Mouse (Mus musculus) CH12.LX (cell line): ENCODE results near the gene Itgb1bp1. TPM values are rescaled to one million over a fixed set of nuclear protein-coding genes. Genes with fewer than 3 reads are reported as not detected.

Source experiments
- DNase-seq: peaks from one replicate; pipeline ENCODE4 v3.0.0-alpha.2; 2013; ENCODE audit errors: extremely low read depth
- H3K27ac ChIP-seq: 2 replicates; pipeline ENCODE4 v1.5.1; 2012; ENCODE audit warnings: low read depth, mild to moderate bottlenecking, control low read depth, moderate library complexity; ENCODE audit not compliant: insufficient read depth
- H3K27me3 ChIP-seq: replicated peaks from 2 replicates; pipeline ENCODE3; 2012; ENCODE audit warnings: inconsistent platforms
- H3K36me3 ChIP-seq, 2 experiments: replicated peaks in 1 of 2; 2 replicates each; pipeline versions ENCODE3 to v1.6.1; 2012; ENCODE audit warnings: inconsistent platforms in 1 of 2, low read length in 1 of 2, mild to moderate bottlenecking in 1 of 2, mixed read lengths in 1 of 2, moderate library complexity in 1 of 2; ENCODE audit not compliant: control insufficient read depth in 1 of 2, insufficient read depth in 1 of 2
- H3K4me1 ChIP-seq, 2 experiments: 2 replicates each; pipeline ENCODE4 v1.6.1; 2012; ENCODE audit warnings: inconsistent platforms in 1 of 2, moderate library complexity in 1 of 2; ENCODE audit not compliant: insufficient read depth in 2 of 2, control insufficient read depth in 1 of 2
- H3K4me2 ChIP-seq: 2 replicates; pipeline ENCODE4 v1.6.1; 2012; ENCODE audit warnings: low read depth, mild to moderate bottlenecking, control low read depth; ENCODE audit not compliant: poor library complexity, insufficient read depth, severe bottlenecking
- H3K4me3 ChIP-seq, 3 experiments: fragments of 150-350 bp in 1 of 3; sonication (generic) in 1 of 3; replicated peaks in 1 of 3; 2 replicates each; pipeline versions ENCODE3 to v1.5.1; 2011 to 2012; ENCODE audit warnings: low read depth in 2 of 3, low read length in 2 of 3, mild to moderate bottlenecking in 2 of 3, moderate library complexity in 2 of 3, control low read depth in 1 of 3, improper control_type of control experiment in 1 of 3, inconsistent platforms in 1 of 3, mixed read lengths in 1 of 3; ENCODE audit not compliant: poor library complexity in 1 of 3
- H3K79me2 ChIP-seq: replicated peaks from 2 replicates; pipeline ENCODE4 v1.6.1; 2012; ENCODE audit warnings: mild to moderate bottlenecking, moderate library complexity; ENCODE audit not compliant: control insufficient read depth, poor library complexity, insufficient read depth, severe bottlenecking; ENCODE audit errors: extremely low read depth
- H3K9ac ChIP-seq: 2 replicates; pipeline ENCODE4 v1.6.1; 2012; ENCODE audit warnings: low read depth, mild to moderate bottlenecking, control low read depth, moderate library complexity; ENCODE audit not compliant: insufficient read depth
- H3K9me3 ChIP-seq: replicated peaks from 2 replicates; pipeline ENCODE3; 2012; ENCODE audit warnings: low read length, inconsistent platforms, mixed read lengths
- BHLHE40 ChIP-seq: IDR thresholded peaks from 2 replicates; pipeline ENCODE4 v1.6.1; 2011; ENCODE audit warnings: mild to moderate bottlenecking, low read depth, low read length, improper control_type of control experiment
- CHD1 ChIP-seq: IDR thresholded peaks from 2 replicates; pipeline ENCODE4 v1.6.1; 2012; ENCODE audit warnings: low read depth, low read length, improper control_type of control experiment, inconsistent platforms
- CTCF ChIP-seq, 2 experiments: IDR thresholded peaks in 1 of 2; conservative IDR thresholded peaks in 1 of 2; 2 replicates each; pipeline ENCODE4 v1.5.1; 2011 to 2012; ENCODE audit warnings: low read depth in 2 of 2, low read length in 2 of 2, improper control_type of control experiment in 1 of 2, inconsistent platforms in 1 of 2, mild to moderate bottlenecking in 1 of 2, moderate library complexity in 1 of 2
- E2F4 ChIP-seq: IDR thresholded peaks from 2 replicates; pipeline ENCODE4 v1.6.1; 2011; ENCODE audit warnings: low read depth, low read length, improper control_type of control experiment; ENCODE audit not compliant: insufficient replicate concordance
- ELF1 ChIP-seq: IDR thresholded peaks from 2 replicates; pipeline ENCODE4 v1.6.1; 2014; ENCODE audit warnings: low read depth, mild to moderate bottlenecking, inconsistent platforms, low read length, improper control_type of control experiment
- EP300 ChIP-seq: IDR thresholded peaks from 2 replicates; pipeline ENCODE4 v1.6.1; 2011; ENCODE audit warnings: low read length, improper control_type of control experiment
- ETS1 ChIP-seq: conservative IDR thresholded peaks from 2 replicates; pipeline ENCODE4 v1.6.1; 2012; ENCODE audit warnings: low read depth, mild to moderate bottlenecking, inconsistent platforms, low read length, improper control_type of control experiment, moderate library complexity
- IRF4 ChIP-seq: IDR thresholded peaks from 2 replicates; pipeline ENCODE4 v1.6.1; 2014; ENCODE audit warnings: low read depth, mild to moderate bottlenecking, inconsistent platforms, low read length, improper control_type of control experiment
- JUND ChIP-seq: conservative IDR thresholded peaks from 2 replicates; pipeline ENCODE4 v1.6.1; 2011; ENCODE audit warnings: low read depth, low read length, improper control_type of control experiment
- MAFK ChIP-seq: IDR thresholded peaks from 2 replicates; pipeline ENCODE4 v1.6.1; 2011; ENCODE audit warnings: low read length, improper control_type of control experiment; ENCODE audit not compliant: insufficient replicate concordance
- MAX ChIP-seq: IDR thresholded peaks from 2 replicates; pipeline ENCODE4 v1.6.1; 2011; ENCODE audit warnings: low read length, improper control_type of control experiment
- MAZ ChIP-seq: IDR thresholded peaks from 2 replicates; pipeline ENCODE4 v1.6.1; 2012; ENCODE audit warnings: low read depth, mild to moderate bottlenecking, inconsistent platforms, low read length, improper control_type of control experiment, moderate library complexity
- MXI1 ChIP-seq: IDR thresholded peaks from 2 replicates; pipeline ENCODE4 v1.6.1; 2011; ENCODE audit warnings: mild to moderate bottlenecking, low read depth, low read length, improper control_type of control experiment
- MYC ChIP-seq: IDR thresholded peaks from 2 replicates; pipeline ENCODE4 v1.6.1; 2011; ENCODE audit warnings: low read depth, mild to moderate bottlenecking, improper control_type of control experiment, low read length
- NELFE ChIP-seq: IDR thresholded peaks from 2 replicates; pipeline ENCODE4 v1.6.1; 2011; ENCODE audit warnings: low read depth, low read length, improper control_type of control experiment
- POLR2AphosphoS2 ChIP-seq: IDR thresholded peaks from 2 replicates; pipeline ENCODE4 v1.6.1; 2011; ENCODE audit warnings: low read depth, low read length, improper control_type of control experiment
- RAD21 ChIP-seq: IDR thresholded peaks from 2 replicates; pipeline ENCODE4 v1.6.1; 2011; ENCODE audit warnings: low read depth, mild to moderate bottlenecking, low read length, improper control_type of control experiment, moderate library complexity
- SMC3 ChIP-seq: IDR thresholded peaks from 2 replicates; pipeline ENCODE4 v1.6.1; 2011; ENCODE audit warnings: low read depth, low read length, improper control_type of control experiment
- USF1 ChIP-seq: IDR thresholded peaks from 2 replicates; pipeline ENCODE4 v1.6.1; 2014; ENCODE audit warnings: low read depth, mild to moderate bottlenecking, inconsistent platforms, low read length, improper control_type of control experiment
- ZC3H11A ChIP-seq: IDR thresholded peaks from 2 replicates; pipeline ENCODE4 v1.6.1; 2012; ENCODE audit warnings: low read depth, mild to moderate bottlenecking, inconsistent platforms, low read length, improper control_type of control experiment
- ZKSCAN1 ChIP-seq: IDR thresholded peaks from 2 replicates; pipeline ENCODE4 v1.6.1; 2012; ENCODE audit warnings: low read depth, inconsistent platforms, low read length, improper control_type of control experiment, borderline replicate concordance
- dilution Hi-C: fragments of 300-500 bp; cut with MboI; formaldehyde crosslinking; loops from 2 replicates; pipeline ENCODE4 v1.14.3; 2020; ENCODE audit warnings: low sequenced_read_pairs; ENCODE audit not compliant: extremely low pct_unique_long_range_greater_than_20kb, extremely low pct_ligation_motif_present
- in situ Hi-C: fragments of 300-500 bp; cut with MboI; formaldehyde crosslinking; loops from 3 replicates; pipeline ENCODE4 v1.14.3; 2019; ENCODE audit warnings: low sequenced_read_pairs, low pct_ligation_motif_present, low pct_unique_long_range_greater_than_20kb, mixed read lengths
- polyA plus RNA-seq: library from polyadenylated mRNA; unstranded; fragments of >175 nt; gene quantifications from 2 replicates; pipeline ENCODE4 v1.2.1, GENCODE M21; 2012; ENCODE audit warnings: low read depth; ENCODE audit not compliant: insufficient read length
- total RNA-seq, 2 experiments: library from RNA; depleted of rRNA; stranded (reverse); fragments of 300-350 nt in 1 of 2; fragments of >200 nt in 1 of 2; gene quantifications; 2 replicates each; pipeline ENCODE4 v1.2.3; 2012 to 2014

The Itgb1bp1 gene
- total and polyA plus RNA-seq, 3 experiments: 37.7 to 77.5 (median 57.9) TPM

DNA sequence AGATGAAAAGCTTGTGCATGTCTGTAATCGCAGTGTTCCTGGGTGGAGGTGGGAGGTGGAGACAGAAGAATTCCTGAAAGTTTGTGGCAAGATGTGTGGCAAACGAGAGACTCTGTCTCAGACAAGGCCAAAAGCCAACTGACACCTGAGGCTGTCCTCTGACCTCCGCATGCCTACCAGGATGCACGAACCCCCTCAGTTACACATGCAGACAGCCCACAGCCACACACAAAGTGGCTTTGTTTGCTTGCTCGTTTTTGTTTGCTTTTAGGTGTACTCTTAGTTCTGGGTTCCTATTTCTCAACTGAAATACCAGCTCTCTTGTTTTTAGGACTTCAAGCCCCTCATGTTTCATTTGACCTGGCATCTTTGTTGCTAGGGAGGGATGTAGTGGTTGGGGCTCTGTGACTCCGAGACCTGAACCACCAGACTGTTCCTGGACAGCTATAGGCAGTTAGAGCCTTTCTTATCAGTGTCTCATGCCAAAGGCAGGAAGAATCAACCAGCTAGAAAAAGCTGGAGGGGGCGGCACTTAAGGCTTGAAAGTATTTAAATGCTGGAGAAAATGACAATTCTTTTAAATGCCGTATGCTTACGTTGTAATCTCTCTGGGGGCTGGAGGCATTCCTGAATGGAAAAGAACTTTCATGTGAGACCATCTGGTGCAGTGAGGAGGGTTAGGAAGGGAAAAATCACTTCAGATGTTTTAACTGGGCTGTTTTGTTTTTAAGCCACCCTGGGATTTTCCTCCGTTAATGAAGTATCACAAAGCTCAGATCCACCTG is 84.4 kb downstream of the Itgb1bp1 start:
- Histone ChIP-seq H3K79me2 (no peaks in the 10 kb centered on the region), H3K4me1 (no peaks in the 10 kb centered on the region), H3K36me3 (no peaks in the 10 kb centered on the region), H3K4me2 (no peak overlapping the region), H3K9me3 (no peaks in the 10 kb centered on the region), H3K27ac (no peak overlapping the region), H3K4me3 (no peak overlapping the region), H3K27me3 (no peaks in the 10 kb centered on the region), H3K9ac (no peak overlapping the region)
- no peak for DNase-seq
- no peak for TF ChIP-seq IRF4
- dilution Hi-C loops (no loop called here), in situ Hi-C loops (no loop called here)

DNA sequence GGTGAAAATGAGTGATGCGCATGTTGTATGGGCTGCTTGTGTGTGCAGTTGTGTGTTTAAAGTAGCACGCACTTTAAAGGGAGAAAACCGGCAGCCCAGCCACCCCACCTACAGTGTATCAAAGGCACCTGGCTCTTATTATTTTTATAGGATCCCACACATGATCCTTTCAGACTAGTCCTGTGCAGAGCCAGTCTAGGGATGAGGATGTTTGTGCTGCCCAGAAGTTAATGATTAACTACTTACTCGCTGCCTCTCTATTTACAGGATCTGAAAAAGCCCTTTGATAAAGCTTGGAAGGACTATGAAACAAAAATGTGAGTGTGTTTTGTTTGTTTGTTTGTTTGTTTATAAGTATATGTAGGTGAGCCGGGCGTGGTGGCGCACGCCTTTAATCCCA is 85.5 kb downstream of the Itgb1bp1 start:
- no peaks in the 10 kb centered on the region for H3K79me2 ChIP-seq
- in situ Hi-C loops: no loop called here
- no peak overlapping the region for H3K4me2 ChIP-seq
- no peaks in the 10 kb centered on the region for H3K27me3 ChIP-seq
- H3K9ac ChIP-seq: no peak overlapping the region
- TF ChIP-seq MXI1 (no peak), MYC (no peak), NELFE (no peak), ETS1 (no peak), E2F4 (no peak)
- H3K27ac ChIP-seq: no peak overlapping the region
- H3K4me1 ChIP-seq: no peaks in the 10 kb centered on the region
- no peak overlapping the region for H3K4me3 ChIP-seq
- no peaks in the 10 kb centered on the region for H3K36me3 ChIP-seq
- H3K9me3 ChIP-seq: no peaks in the 10 kb centered on the region
- DNase-seq: no peak
- dilution Hi-C loops: no loop called here

GRCm38 (mm10) chr12:21196420-21196819 is 89.7 kb downstream of the Itgb1bp1 start:
- in situ Hi-C loops: no loop called here
- Histone ChIP-seq H3K4me2 (no peak overlapping the region), H3K9me3 (no peaks in the 10 kb centered on the region), H3K27me3 (no peaks in the 10 kb centered on the region), H3K27ac (no peak overlapping the region), H3K4me1 (peaks cover 5 to 22% of the 10 kb centered on the region in 2 experiments; a peak in 3 of 4 replicates), H3K4me3 (no peak overlapping the region), H3K9ac (no peak overlapping the region), H3K36me3 (no peaks in the 10 kb centered on the region), H3K79me2 (no peaks in the 10 kb centered on the region)
- TF ChIP-seq CTCF (conservative IDR thresholded peaks at IDR 0.05 in 1 of 2, IDR thresholded peaks at IDR 0.05 in 1 of 2; ENCODE audit: low read depth in 2 of 2, low read length in 2 of 2) (no peak), NELFE (no peak), MAFK (no peak), CHD1 (no peak), ZKSCAN1 (no peak), IRF4 (no peak), BHLHE40 (no peak), POLR2AphosphoS2 (no peak), MAX (no peak), ZC3H11A (no peak), ELF1 (no peak), JUND (no peak), MAZ (no peak), RAD21 (no peak), USF1 (no peak), MYC (no peak), SMC3 (no peak), EP300 (no peak)
- DNase-seq: no peak
- dilution Hi-C loops: no loop called here
